Mouse (Mus musculus) limb, embryonic 14.5 days (tissue): ENCODE results near the gene Mast4. TPM values are rescaled to one million over a fixed set of nuclear protein-coding genes. Genes with fewer than 3 reads are reported as not detected.

Source experiments
- ATAC-seq: fragments of 200-750 bp; cut with Nextera tagmentation; 2 replicates; pipeline ENCODE4 v1.8.0; 2017; ENCODE audit warnings: low read depth, moderate number of reproducible peaks, moderate TSS enrichment; ENCODE audit not compliant: low FRiP score
- DNase-seq: peaks from one replicate; pipeline ENCODE4 v3.0.0-alpha.2; 2015; ENCODE audit warnings: low spot score
- H3K27ac ChIP-seq: fragments of 300-500 bp; sonication (generic); replicated peaks from 2 replicates; pipeline ENCODE4 v1.5.1; 2014; ENCODE audit warnings: low read depth, mild to moderate bottlenecking, low read length, moderate library complexity, mixed read lengths
- H3K27me3 ChIP-seq: fragments of 300-500 bp; sonication (generic); 2 replicates; pipeline ENCODE4 v1.6.1; 2014; ENCODE audit warnings: low read length, mixed read lengths; ENCODE audit not compliant: control insufficient read depth, insufficient read depth
- H3K36me3 ChIP-seq: fragments of 300-500 bp; sonication (generic); 2 replicates; pipeline ENCODE4 v1.6.1; 2014; ENCODE audit warnings: mild to moderate bottlenecking, low read length, moderate library complexity, mixed read lengths; ENCODE audit not compliant: control insufficient read depth, insufficient read depth
- H3K4me1 ChIP-seq: fragments of 300-500 bp; sonication (generic); 2 replicates; pipeline ENCODE4 v1.6.1; 2014; ENCODE audit warnings: antibody characterized with exemption, low read length, mixed read lengths; ENCODE audit not compliant: control insufficient read depth, insufficient read depth
- H3K4me2 ChIP-seq: fragments of 300-500 bp; sonication (generic); replicated peaks from 2 replicates; pipeline ENCODE4 v1.6.1; 2014; ENCODE audit warnings: low read depth, mild to moderate bottlenecking, low read length, moderate library complexity; ENCODE audit not compliant: severe bottlenecking
- H3K4me3 ChIP-seq: fragments of 300-500 bp; sonication (generic); replicated peaks from 2 replicates; pipeline ENCODE4 v1.5.1; 2014; ENCODE audit warnings: low read length
- H3K9ac ChIP-seq: fragments of 300-500 bp; sonication (generic); 2 replicates; pipeline ENCODE4 v1.6.1; 2014; ENCODE audit warnings: mild to moderate bottlenecking, low read depth, low read length, moderate library complexity; ENCODE audit not compliant: severe bottlenecking
- H3K9me3 ChIP-seq: fragments of 300-500 bp; sonication (generic); 2 replicates; pipeline ENCODE4 v1.6.1; 2016; ENCODE audit warnings: low read length; ENCODE audit not compliant: control insufficient read depth
- POLR2A ChIP-seq: fragments of 200-500 bp; IDR thresholded peaks from 2 replicates; pipeline ENCODE4 v1.8.0; 2012; ENCODE audit warnings: inconsistent platforms, mild to moderate bottlenecking, moderate library complexity, borderline replicate concordance; ENCODE audit not compliant: insufficient read depth, insufficient read length; ENCODE audit errors: extremely low read depth
- WGBS: fragments of 180-500 bp; shearing (Covaris S2); extraction: QIAGEN DNeasy Blood & Tissue Kit; methylation state at CpG from one replicate; pipeline ENCODE4 v1.1.7; 2014; 5-methylcytosine and 5-hydroxymethylcytosine counted together
- polyA plus RNA-seq, 2 experiments: library from polyadenylated mRNA; depleted of rRNA in 1 of 2; stranded (reverse) in 1 of 2; unstranded in 1 of 2; fragments of >200 nt; fragmentation: Nextera tagmentation in 1 of 2; extraction: Ambion mirVana in 1 of 2; gene quantifications; 2 replicates each; pipeline versions ENCODE4 v1.2.1 to v1.2.3; 2012 to 2014

Mast4 gene
- polyA plus RNA-seq, 2 experiments: 12.5 to 25.2 TPM

GRCm38 (mm10) chr13:103073461-103073860 lies 260.8 kb downstream of the Mast4 start:
- no peaks in the 10 kb centered on the region for H3K9me3 ChIP-seq
- H3K27ac ChIP-seq: no peak overlapping the region
- no peaks in the 10 kb centered on the region for H3K4me1 ChIP-seq
- H3K4me2 ChIP-seq: no peak overlapping the region
- no peaks in the 10 kb centered on the region for H3K27me3 ChIP-seq
- no peak overlapping the region for H3K4me3 ChIP-seq
- ATAC-seq: no peak
- WGBS: 82% methylated on average over 4 of the region's 4 CpGs
- TF ChIP-seq POLR2A: no peak
- no peaks in the 10 kb centered on the region for H3K36me3 ChIP-seq
- DNase-seq: no peak
- H3K9ac ChIP-seq: no peak overlapping the region

GRCm38 (mm10) chr13:103071783-103072182 lies 262.5 kb downstream of the Mast4 start:
- 72% methylated on average over 3 of the region's 3 CpGs for WGBS
- H3K4me2 ChIP-seq: no peak overlapping the region
- no peaks in the 10 kb centered on the region for H3K36me3 ChIP-seq
- ATAC-seq: no peak
- TF ChIP-seq POLR2A: no peak
- no peak overlapping the region for H3K27ac ChIP-seq
- no peak overlapping the region for H3K4me3 ChIP-seq
- no peak overlapping the region for H3K9ac ChIP-seq
- H3K9me3 ChIP-seq: no peaks in the 10 kb centered on the region
- H3K27me3 ChIP-seq: no peaks in the 10 kb centered on the region
- DNase-seq: no peak
- peaks cover 3% of the 10 kb centered on the region for H3K4me1 ChIP-seq

GRCm38 (mm10) chr13:103067581-103068166 lies 266.6 kb downstream of the Mast4 start:
- Histone ChIP-seq H3K4me3 (no peak overlapping the region), H3K27ac (no peak overlapping the region), H3K4me2 (no peak overlapping the region), H3K27me3 (no peaks in the 10 kb centered on the region), H3K4me1 (peaks cover 3% of the 10 kb centered on the region), H3K36me3 (no peaks in the 10 kb centered on the region), H3K9me3 (no peaks in the 10 kb centered on the region), H3K9ac (no peak overlapping the region)
- no peak for ATAC-seq
- WGBS: 45% methylated on average over 7 of the region's 7 CpGs
- no peak for DNase-seq
- TF ChIP-seq POLR2A: no peak

- Histone ChIP-seq H3K27ac (no peak overlapping the region), H3K4me1 (peaks cover 3% of the 10 kb centered on the region), H3K27me3 (no peaks in the 10 kb centered on the region), H3K4me3 (no peak overlapping the region), H3K4me2 (no peak overlapping the region), H3K9ac (no peak overlapping the region), H3K9me3 (no peaks in the 10 kb centered on the region), H3K36me3 (no peaks in the 10 kb centered on the region)
- TF ChIP-seq POLR2A: no peak
- no peak for DNase-seq
- 69% methylated on average over 7 of the region's 7 CpGs for WGBS
- ATAC-seq: no peak
These were observed 268.9 kb downstream of the Mast4 start for GRCm38 (mm10) chr13:103065437-103065836.

- Histone ChIP-seq H3K9ac (no peak overlapping the region), H3K27ac (no peak overlapping the region), H3K4me1 (no peaks in the 10 kb centered on the region), H3K36me3 (no peaks in the 10 kb centered on the region), H3K27me3 (no peaks in the 10 kb centered on the region), H3K9me3 (no peaks in the 10 kb centered on the region), H3K4me3 (no peak overlapping the region), H3K4me2 (no peak overlapping the region)
- ATAC-seq (no peak), DNase-seq (no peak)
- TF ChIP-seq POLR2A: no peak
- 77% methylated on average over 2 of the region's 2 CpGs for WGBS
These were observed 272.6 kb downstream of the Mast4 start for GRCm38 (mm10) chr13:103061680-103062079.
